Mouse (Mus musculus) neural tube, embryonic 14.5 days (tissue): ENCODE results near the gene Rbfox3. TPM values are rescaled to one million over a fixed set of nuclear protein-coding genes. Genes with fewer than 3 reads are reported as not detected.

Source experiments
- ATAC-seq: fragments of 200-750 bp; cut with Nextera tagmentation; 2 replicates; pipeline ENCODE4 v1.8.0; 2017; ENCODE audit warnings: low read depth, mild to moderate bottlenecking, moderate TSS enrichment, moderate library complexity
- H3K27ac ChIP-seq: fragments of 300-500 bp; sonication (generic); 2 replicates; pipeline ENCODE4 v1.5.1; 2014; ENCODE audit warnings: low read depth, mild to moderate bottlenecking, control low read depth, low read length, moderate library complexity, mixed read lengths
- H3K27me3 ChIP-seq: fragments of 300-500 bp; sonication (generic); 2 replicates; pipeline ENCODE4 v1.6.1; 2014; ENCODE audit warnings: low read length; ENCODE audit not compliant: control insufficient read depth, insufficient read depth
- H3K36me3 ChIP-seq: fragments of 300-500 bp; sonication (generic); 2 replicates; pipeline ENCODE4 v1.6.1; 2014; ENCODE audit warnings: low read length, mixed read lengths; ENCODE audit not compliant: control insufficient read depth, insufficient read depth
- H3K4me1 ChIP-seq: fragments of 300-500 bp; sonication (generic); 2 replicates; pipeline ENCODE4 v1.6.1; 2014; ENCODE audit warnings: low read length; ENCODE audit not compliant: control insufficient read depth, insufficient read depth
- H3K4me2 ChIP-seq: fragments of 300-500 bp; sonication (generic); 2 replicates; pipeline ENCODE4 v1.6.1; 2014; ENCODE audit warnings: mild to moderate bottlenecking, low read depth, low read length, control low read depth
- H3K4me3 ChIP-seq: fragments of 300-500 bp; sonication (generic); 2 replicates; pipeline ENCODE4 v1.5.1; 2014; ENCODE audit warnings: low read depth, low read length, control low read depth, mixed read lengths
- H3K9ac ChIP-seq: fragments of 300-500 bp; sonication (generic); replicated peaks from 2 replicates; pipeline ENCODE4 v1.6.1; 2014; ENCODE audit warnings: low read depth, mild to moderate bottlenecking, control low read depth, low read length, mixed read lengths
- H3K9me3 ChIP-seq: fragments of 300-500 bp; sonication (generic); 2 replicates; pipeline ENCODE4 v1.6.1; 2016; ENCODE audit warnings: low read length; ENCODE audit not compliant: control insufficient read depth
- WGBS: fragments of 180-500 bp; shearing (Covaris S2); extraction: QIAGEN DNeasy Blood & Tissue Kit; methylation state at CpG from one replicate; pipeline ENCODE4 v1.1.7; 2014; 5-methylcytosine and 5-hydroxymethylcytosine counted together
- polyA plus RNA-seq: library from polyadenylated mRNA; unstranded; fragments of >200 nt; fragmentation: Nextera tagmentation; extraction: Ambion mirVana; gene quantifications from 2 replicates; pipeline ENCODE4 v1.2.1, GENCODE M21; 2014

The Rbfox3 gene
- polyA plus RNA-seq, 1 experiment from 2014 or later, result 82.7 TPM

DNA sequence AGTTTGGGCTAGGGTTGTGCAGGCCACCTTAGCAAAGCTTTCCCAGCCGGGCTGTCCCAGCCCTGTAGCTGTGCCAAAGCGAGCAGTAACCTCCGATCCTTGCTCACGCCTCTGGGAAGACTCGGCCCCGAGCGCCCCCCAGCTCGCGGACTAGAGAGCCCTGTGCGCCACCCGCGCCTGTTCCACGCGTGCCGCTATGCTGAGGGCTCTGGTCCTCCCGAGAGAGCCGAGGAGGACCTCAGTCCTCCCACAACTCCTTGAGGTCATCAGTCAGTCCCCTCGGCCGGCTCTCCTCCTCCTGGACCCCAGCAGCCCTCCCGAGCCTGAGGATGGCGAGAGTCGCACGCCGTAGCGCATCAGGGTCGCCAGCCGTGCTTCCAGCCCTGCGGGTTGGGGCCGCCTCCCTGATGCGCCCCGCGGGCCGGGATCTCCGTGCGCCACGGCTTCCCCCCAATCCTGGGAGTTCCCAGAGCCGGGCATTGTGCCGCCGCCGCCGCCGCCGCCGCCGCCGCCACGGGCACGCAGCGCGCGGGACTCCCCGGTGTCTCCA is 2.9 kb downstream of the Rbfox3 start:
- peaks cover 44% of the 10 kb centered on the region for H3K4me1 ChIP-seq

GRCm38 (mm10) chr11:118907471-118908401 is 3.7 kb downstream of the Rbfox3 start:
- H3K4me3 ChIP-seq, result peak overlapping the region; percentile 94
- peak overlapping the region; percentile 99 for H3K27ac ChIP-seq
- no peaks in the 10 kb centered on the region for H3K9me3 ChIP-seq
- peak overlapping the region; percentile 99 for H3K9ac ChIP-seq
- 1% methylated on average over 43 of the region's 43 CpGs for WGBS
- H3K4me1 ChIP-seq, result peaks cover 44% of the 10 kb centered on the region
- peak overlapping the region; percentile 86 for H3K4me2 ChIP-seq
- no peaks in the 10 kb centered on the region for H3K27me3 ChIP-seq
- no peak for ATAC-seq
- H3K36me3 ChIP-seq, result no peaks in the 10 kb centered on the region

More for the DNA sequence above, 2.9 kb downstream of the Rbfox3 start:
- Histone ChIP-seq H3K36me3 (no peaks in the 10 kb centered on the region), H3K27me3 (no peaks in the 10 kb centered on the region), H3K4me2 (peak overlapping the region; percentile 86), H3K4me3 (peak overlapping the region; percentile 94), H3K27ac (peak overlapping the region; percentile 99), H3K9me3 (no peaks in the 10 kb centered on the region), H3K9ac (peak overlapping the region; percentile 99)
- WGBS, result under 1% methylated on average over 49 of the region's 52 CpGs
- ATAC-seq, result peak; percentile 35

GRCm38 (mm10) chr11:118906824-118907470 is 4.5 kb downstream of the Rbfox3 start:
- no peak for ATAC-seq
- H3K4me1 ChIP-seq, result peaks cover 44% of the 10 kb centered on the region
- WGBS, result 5% methylated on average over 23 of the region's 23 CpGs
- peak overlapping the region; percentile 99 for H3K9ac ChIP-seq
- H3K27me3 ChIP-seq, result no peaks in the 10 kb centered on the region
- H3K4me3 ChIP-seq, result peak overlapping the region; percentile 94
- no peaks in the 10 kb centered on the region for H3K9me3 ChIP-seq
- no peaks in the 10 kb centered on the region for H3K36me3 ChIP-seq
- peak overlapping the region; percentile 86 for H3K4me2 ChIP-seq
- H3K27ac ChIP-seq, result peak overlapping the region; percentile 99

DNA sequence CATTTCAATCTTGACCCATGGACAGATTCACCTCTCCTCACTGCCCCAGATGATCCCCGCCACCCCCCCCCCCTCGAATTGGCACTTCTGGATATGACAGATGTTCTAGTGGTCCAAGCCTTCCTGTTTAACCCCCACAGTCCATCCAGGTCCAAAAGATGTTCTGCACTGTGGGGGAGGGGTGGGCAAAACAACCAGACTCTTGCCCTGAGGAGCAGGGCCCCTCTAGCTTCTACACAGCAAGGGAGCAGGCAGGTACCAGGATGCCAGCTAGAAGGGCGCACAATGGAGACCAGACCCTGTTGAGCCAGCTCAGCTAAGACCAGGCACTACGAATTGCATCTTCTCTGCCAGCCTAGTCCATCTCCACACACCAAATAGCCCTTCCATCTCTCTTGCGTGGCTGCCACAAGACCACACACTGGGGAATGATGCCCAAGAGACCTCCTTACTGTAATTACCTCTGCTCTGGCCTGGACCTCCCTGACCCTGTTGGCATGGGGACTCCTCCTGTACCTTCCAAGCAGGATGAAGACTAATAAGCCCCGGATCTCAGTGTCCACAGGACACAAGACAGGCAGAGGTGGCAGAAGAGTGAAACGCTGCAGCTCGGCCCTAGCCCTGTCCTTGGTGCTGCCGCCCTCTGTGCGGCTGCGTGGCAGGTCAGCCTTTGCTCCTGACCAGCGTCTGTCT is 5.1 kb downstream of the Rbfox3 start:
- WGBS, result 18% methylated on average over 12 of the region's 12 CpGs
- H3K4me1 ChIP-seq, result peaks cover 42% of the 10 kb centered on the region
- H3K27me3 ChIP-seq, result no peaks in the 10 kb centered on the region
- H3K9me3 ChIP-seq, result no peaks in the 10 kb centered on the region
- ATAC-seq, result no peak
- H3K9ac ChIP-seq, result peak overlapping the region; percentile 99
- H3K4me2 ChIP-seq, result peak overlapping the region; percentile 86
- H3K36me3 ChIP-seq, result no peaks in the 10 kb centered on the region
- peak overlapping the region; percentile 99 for H3K27ac ChIP-seq
- peak overlapping the region; percentile 94 for H3K4me3 ChIP-seq

- WGBS, result 40% methylated on average over 11 of the region's 11 CpGs
- H3K27ac ChIP-seq, result peak overlapping the region; percentile 99
- H3K4me3 ChIP-seq, result peak overlapping the region; percentile 94
- H3K4me2 ChIP-seq, result peak overlapping the region; percentile 86
- no peaks in the 10 kb centered on the region for H3K36me3 ChIP-seq
- H3K27me3 ChIP-seq, result no peaks in the 10 kb centered on the region
- H3K4me1 ChIP-seq, result peaks cover 40% of the 10 kb centered on the region
- H3K9ac ChIP-seq, result peak overlapping the region; percentile 37
- no peaks in the 10 kb centered on the region for H3K9me3 ChIP-seq
- no peak for ATAC-seq
Observed at GRCm38 (mm10) chr11:118905656-118906055, 5.7 kb downstream of the Rbfox3 start.

- Histone ChIP-seq H3K9ac (no peak overlapping the region), H3K4me2 (no peak overlapping the region), H3K27ac (no peak overlapping the region), H3K36me3 (no peaks in the 10 kb centered on the region), H3K4me3 (no peak overlapping the region), H3K4me1 (peaks cover 46% of the 10 kb centered on the region), H3K27me3 (no peaks in the 10 kb centered on the region), H3K9me3 (no peaks in the 10 kb centered on the region)
- ATAC-seq, result no peak
- 85% methylated on average over 6 of the region's 6 CpGs for WGBS
Observed at GRCm38 (mm10) chr11:118904253-118904652, 7.1 kb downstream of the Rbfox3 start.

- 34% methylated on average over 26 of the region's 26 CpGs for WGBS
- H3K9ac ChIP-seq, result no peak overlapping the region
- H3K4me1 ChIP-seq, result peaks cover 52% of the 10 kb centered on the region
- H3K9me3 ChIP-seq, result no peaks in the 10 kb centered on the region
- H3K4me2 ChIP-seq, result peak overlapping the region; percentile 12; the same call in 1 of the 2 replicates
- no peak overlapping the region for H3K4me3 ChIP-seq
- H3K27ac ChIP-seq, result peak overlapping the region; percentile 66
- H3K36me3 ChIP-seq, result no peaks in the 10 kb centered on the region
- no peaks in the 10 kb centered on the region for H3K27me3 ChIP-seq
- ATAC-seq, result peak; percentile 42; the same call in 1 of the 2 replicates
Observed at GRCm38 (mm10) chr11:118899771-118900545, 11.4 kb downstream of the Rbfox3 start.

DNA sequence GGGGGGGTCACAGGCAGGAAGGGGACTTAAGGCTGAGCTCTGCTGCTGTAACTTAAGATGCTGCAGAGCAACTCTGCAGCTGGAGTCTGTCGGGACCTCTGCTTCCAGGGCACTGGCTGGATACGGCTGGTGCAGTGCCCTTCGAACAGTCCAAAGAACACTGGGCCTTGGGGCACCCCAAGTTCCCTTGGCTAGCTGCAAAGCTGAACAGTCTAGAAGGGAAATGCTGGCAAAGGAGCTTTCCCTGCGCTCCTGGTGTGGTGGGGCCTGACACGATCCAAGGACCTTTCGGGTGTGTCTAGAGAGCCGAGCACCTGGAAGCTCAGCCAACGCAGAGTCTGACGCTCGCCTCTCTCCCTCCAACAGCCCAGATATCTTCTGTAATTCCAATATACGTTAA is 12.8 kb downstream of the Rbfox3 start:
- H3K27ac ChIP-seq, result no peak overlapping the region
- H3K4me2 ChIP-seq, result no peak overlapping the region
- H3K4me3 ChIP-seq, result no peak overlapping the region
- H3K9me3 ChIP-seq, result no peaks in the 10 kb centered on the region
- 72% methylated on average over 11 of the region's 11 CpGs for WGBS
- no peaks in the 10 kb centered on the region for H3K36me3 ChIP-seq
- ATAC-seq, result no peak
- peaks cover 48% of the 10 kb centered on the region for H3K4me1 ChIP-seq
- H3K9ac ChIP-seq, result no peak overlapping the region
- no peaks in the 10 kb centered on the region for H3K27me3 ChIP-seq
